Mouse (Mus musculus): ENCODE measurements around the gene Fahd1. TPM values are rescaled to one million over a fixed set of nuclear protein-coding genes. Genes with fewer than 3 reads are reported as not detected.

Fahd1 gene
- polyA plus RNA-seq, 1 experiment from 2014 or later: 49.1 TPM

GRCm38 (mm10) chr17:24893276-24893675 is 43.1 kb upstream of the Fahd1 start:
- Histone ChIP-seq H3K4me2 (no peak overlapping the region), H3K9ac (no peak overlapping the region), H3K4me1 (replicated peaks) (peaks cover 39% of the 10 kb centered on the region), H3K4me3 (peak overlapping the region; percentile 81; the same call in 1 of the 2 replicates), H3K27ac (no peak overlapping the region), H3K36me3 (peaks cover 43% of the 10 kb centered on the region), H3K9me3 (replicated peaks) (no peaks in the 10 kb centered on the region), H3K27me3 (no peaks in the 10 kb centered on the region)
- ATAC-seq (replicated peaks; ENCODE audit: insufficient number of reproducible peaks, insufficient read depth, low FRiP score, low read depth): no peak
- WGBS: 95% methylated on average over 2 of the region's 2 CpGs

- no peaks in the 10 kb centered on the region for H3K9me3 ChIP-seq (replicated peaks)
- no peak overlapping the region for H3K4me3 ChIP-seq
- H3K27ac ChIP-seq: no peak overlapping the region
- peaks cover 39% of the 10 kb centered on the region for H3K4me1 ChIP-seq (replicated peaks)
- no peak for ATAC-seq (replicated peaks; ENCODE audit: insufficient number of reproducible peaks, insufficient read depth, low FRiP score, low read depth)
- 91% methylated on average over 12 of the region's 12 CpGs for WGBS
- no peak overlapping the region for H3K4me2 ChIP-seq
- no peaks in the 10 kb centered on the region for H3K27me3 ChIP-seq
- no peak overlapping the region for H3K9ac ChIP-seq
- peaks cover 38% of the 10 kb centered on the region for H3K36me3 ChIP-seq
Observed at GRCm38 (mm10) chr17:24892785-24893184, 42.6 kb upstream of the Fahd1 start.

GRCm38 (mm10) chr17:24891321-24891720 is 41.2 kb upstream of the Fahd1 start:
- no peak overlapping the region for H3K4me3 ChIP-seq
- no peak overlapping the region for H3K4me2 ChIP-seq
- H3K27me3 ChIP-seq: no peaks in the 10 kb centered on the region
- H3K36me3 ChIP-seq: peaks cover 33% of the 10 kb centered on the region
- no peak overlapping the region for H3K9ac ChIP-seq
- H3K4me1 ChIP-seq (replicated peaks): peaks cover 32% of the 10 kb centered on the region
- no peak for ATAC-seq (replicated peaks; ENCODE audit: insufficient number of reproducible peaks, insufficient read depth, low FRiP score, low read depth)
- WGBS: 91% methylated on average over 13 of the region's 13 CpGs
- no peak overlapping the region for H3K27ac ChIP-seq
- H3K9me3 ChIP-seq (replicated peaks): no peaks in the 10 kb centered on the region

GRCm38 (mm10) chr17:24890151-24891092 is 40.3 kb upstream of the Fahd1 start:
- ATAC-seq (replicated peaks; ENCODE audit: insufficient number of reproducible peaks, insufficient read depth, low FRiP score, low read depth): no peak

GRCm38 (mm10) chr17:24888862-24889261 is 38.7 kb upstream of the Fahd1 start:
- H3K27me3 ChIP-seq: no peaks in the 10 kb centered on the region
- peaks cover 33% of the 10 kb centered on the region for H3K36me3 ChIP-seq
- no peak for ATAC-seq (replicated peaks; ENCODE audit: insufficient number of reproducible peaks, insufficient read depth, low FRiP score, low read depth)
- 95% methylated on average over 3 of the region's 3 CpGs for WGBS
- H3K9ac ChIP-seq: no peak overlapping the region
- peaks cover 27% of the 10 kb centered on the region for H3K4me1 ChIP-seq (replicated peaks)
- no peak overlapping the region for H3K27ac ChIP-seq
- no peaks in the 10 kb centered on the region for H3K9me3 ChIP-seq (replicated peaks)
- H3K4me3 ChIP-seq: no peak overlapping the region
- no peak overlapping the region for H3K4me2 ChIP-seq

More at GRCm38 (mm10) chr17:24890151-24891092, 40.3 kb upstream of the Fahd1 start:
- no peaks in the 10 kb centered on the region for H3K27me3 ChIP-seq
- 86% methylated on average over 19 of the region's 19 CpGs for WGBS
- H3K4me2 ChIP-seq: no peak overlapping the region
- no peak overlapping the region for H3K4me3 ChIP-seq
- H3K9me3 ChIP-seq (replicated peaks): no peaks in the 10 kb centered on the region
- peaks cover 33% of the 10 kb centered on the region for H3K36me3 ChIP-seq
- H3K4me1 ChIP-seq (replicated peaks): peaks cover 29% of the 10 kb centered on the region
- H3K27ac ChIP-seq: no peak overlapping the region
- no peak overlapping the region for H3K9ac ChIP-seq

- no peak for ATAC-seq (replicated peaks; ENCODE audit: insufficient number of reproducible peaks, insufficient read depth, low FRiP score, low read depth)
- Histone ChIP-seq H3K36me3 (peaks cover 35% of the 10 kb centered on the region), H3K27ac (peak overlapping the region; percentile 81)
Observed at GRCm38 (mm10) chr17:24887291-24888080, 37.3 kb upstream of the Fahd1 start.

GRCm38 (mm10) chr17:24886932-24887271 is 36.7 kb upstream of the Fahd1 start:
- WGBS: under 1% methylated on average over 18 of the region's 18 CpGs
- peak overlapping the region; percentile 94 for H3K4me3 ChIP-seq
- peaks cover 31% of the 10 kb centered on the region for H3K36me3 ChIP-seq
- peak overlapping the region; percentile 81 for H3K27ac ChIP-seq
- peaks cover 23% of the 10 kb centered on the region for H3K4me1 ChIP-seq (replicated peaks)
- peak overlapping the region; percentile 92 for H3K4me2 ChIP-seq
- peak overlapping the region; percentile 88 for H3K9ac ChIP-seq
- no peaks in the 10 kb centered on the region for H3K27me3 ChIP-seq
- 0 out of 2 replicates have a peak, but pooled peaks have one; percentile 3 for ATAC-seq (replicated peaks; ENCODE audit: insufficient number of reproducible peaks, insufficient read depth, low FRiP score, low read depth)
- H3K9me3 ChIP-seq (replicated peaks): no peaks in the 10 kb centered on the region

More at GRCm38 (mm10) chr17:24887291-24888080, 37.3 kb upstream of the Fahd1 start:
- Histone ChIP-seq H3K9me3 (replicated peaks) (no peaks in the 10 kb centered on the region), H3K4me3 (peak overlapping the region; percentile 94), H3K4me1 (replicated peaks) (peaks cover 23% of the 10 kb centered on the region), H3K27me3 (no peaks in the 10 kb centered on the region), H3K4me2 (peak overlapping the region; percentile 92), H3K9ac (peak overlapping the region; percentile 88)
- WGBS: 53% methylated on average over 18 of the region's 18 CpGs

- Histone ChIP-seq H3K9ac (peak within 1 kb of the TSS; percentile 88), H3K9me3 (replicated peaks) (no peaks in the 10 kb centered on the region), H3K36me3 (peaks cover 25% of the 10 kb centered on the region), H3K4me3 (peak within 1 kb of the TSS; percentile 94), H3K4me2 (peak within 1 kb of the TSS; percentile 94), H3K27me3 (no peaks in the 10 kb centered on the region), H3K4me1 (replicated peaks) (peaks cover 23% of the 10 kb centered on the region), H3K27ac (peak within 1 kb of the TSS; percentile 81)
- ATAC-seq (replicated peaks; ENCODE audit: insufficient number of reproducible peaks, insufficient read depth, low FRiP score, low read depth): peak; percentile 96
- WGBS: under 1% methylated on average over 69 of the region's 69 CpGs
Observed at GRCm38 (mm10) chr17:24886134-24886931, 36.2 kb upstream of the Fahd1 start, which contains the start of the genes Nubp2 and Spsb3. Gene Nubp2, minus strand, starts transcription at chr17:24886349. Gene Spsb3, plus strand, starts transcription at chr17:24886643.

- H3K4me1 ChIP-seq (replicated peaks): peaks cover 23% of the 10 kb centered on the region
- no peak overlapping the region for H3K27ac ChIP-seq
- H3K9ac ChIP-seq: peak overlapping the region; percentile 73
- H3K4me3 ChIP-seq: peak overlapping the region; percentile 94
- H3K27me3 ChIP-seq: no peaks in the 10 kb centered on the region
- ATAC-seq (replicated peaks; ENCODE audit: insufficient number of reproducible peaks, insufficient read depth, low FRiP score, low read depth): no peak
- no peaks in the 10 kb centered on the region for H3K9me3 ChIP-seq (replicated peaks)
- H3K36me3 ChIP-seq: peaks cover 17% of the 10 kb centered on the region
- peak overlapping the region; percentile 94 for H3K4me2 ChIP-seq
- WGBS: 22% methylated on average over 22 of the region's 22 CpGs
Observed at GRCm38 (mm10) chr17:24885356-24886133, 35.4 kb upstream of the Fahd1 start.

- Histone ChIP-seq H3K4me1 (replicated peaks) (peaks cover 23% of the 10 kb centered on the region), H3K27ac (no peak overlapping the region), H3K9ac (no peak overlapping the region), H3K4me3 (no peak overlapping the region), H3K4me2 (no peak overlapping the region), H3K9me3 (replicated peaks) (no peaks in the 10 kb centered on the region), H3K36me3 (peaks cover 12% of the 10 kb centered on the region; the same call in 1 of the 2 replicates), H3K27me3 (no peaks in the 10 kb centered on the region)
- 78% methylated on average over 6 of the region's 6 CpGs for WGBS
- no peak for ATAC-seq (replicated peaks; ENCODE audit: insufficient number of reproducible peaks, insufficient read depth, low FRiP score, low read depth)
Observed at GRCm38 (mm10) chr17:24884391-24884790, 34.2 kb upstream of the Fahd1 start.

Measured in heart, embryonic 15.5 days (tissue).